Mouse (Mus musculus): ENCODE measurements around the gene Blmh. TPM values are rescaled to one million over a fixed set of nuclear protein-coding genes. Genes with fewer than 3 reads are reported as not detected.

Blmh gene
- polyA plus RNA-seq, 1 experiment from 2014 or later = 88.3 TPM

DNA sequence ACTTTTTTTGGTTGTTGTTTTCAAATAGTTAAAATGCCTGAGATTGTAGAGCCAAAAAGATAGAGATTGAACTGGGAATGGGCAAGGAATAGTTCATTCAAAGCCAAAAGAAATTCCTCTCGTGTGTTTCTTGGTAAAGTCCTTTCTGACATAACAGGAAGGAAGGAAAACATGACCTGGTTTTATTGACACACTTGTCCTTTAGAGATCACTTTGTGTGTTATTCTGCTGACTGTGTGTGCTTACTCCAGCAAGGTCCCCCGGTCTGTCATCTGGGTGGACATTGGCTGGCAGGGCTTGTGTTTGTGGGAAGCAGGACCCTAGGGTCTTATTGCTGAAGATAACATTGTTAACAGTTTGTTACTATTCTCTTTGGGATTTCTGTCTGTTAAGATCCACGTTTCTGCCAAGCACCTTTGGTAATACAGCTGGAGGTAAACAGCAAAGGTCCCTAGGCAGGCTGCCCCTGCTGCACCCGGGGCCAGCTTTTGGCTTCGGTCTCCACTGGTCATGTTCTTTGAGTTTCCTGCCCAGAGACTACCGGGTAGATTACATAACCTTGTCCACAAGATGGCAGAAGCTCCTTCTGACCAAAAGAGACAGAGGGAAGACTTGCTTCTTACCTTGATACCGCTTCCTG is 50.2 kb downstream of the Blmh start:
- Histone ChIP-seq H3K4me1 (replicated peaks) (peaks cover 4% of the 10 kb centered on the region; the same call in 1 of the 2 replicates), H3K27ac (0 out of 2 replicates have a peak overlapping the region, but pooled peaks have one; percentile 25)

GRCm38 (mm10) chr11:76981570-76982141 is 57.0 kb downstream of the Blmh start:
- H3K9ac ChIP-seq = no peak overlapping the region
- no peaks in the 10 kb centered on the region for H3K9me3 ChIP-seq (replicated peaks)
- H3K27ac ChIP-seq = no peak overlapping the region
- peaks cover 40% of the 10 kb centered on the region for H3K36me3 ChIP-seq
- 83% methylated on average over 5 of the region's 5 CpGs for WGBS
- H3K4me2 ChIP-seq = no peak overlapping the region
- no peak for ATAC-seq (replicated peaks; ENCODE audit: insufficient number of reproducible peaks, insufficient read depth, low FRiP score, low read depth)
- no peak overlapping the region for H3K4me3 ChIP-seq
- no peaks in the 10 kb centered on the region for H3K27me3 ChIP-seq
- peaks cover 7% of the 10 kb centered on the region; the same call in 1 of the 2 replicates for H3K4me1 ChIP-seq (replicated peaks)

More for the DNA sequence above, 50.2 kb downstream of the Blmh start:
- Histone ChIP-seq H3K4me3 (no peak overlapping the region), H3K4me2 (no peak overlapping the region), H3K9ac (no peak overlapping the region), H3K36me3 (peaks cover 53% of the 10 kb centered on the region), H3K9me3 (replicated peaks) (no peaks in the 10 kb centered on the region), H3K27me3 (no peaks in the 10 kb centered on the region)
- 80% methylated on average over 7 of the region's 7 CpGs for WGBS
- no peak for ATAC-seq (replicated peaks; ENCODE audit: insufficient number of reproducible peaks, insufficient read depth, low FRiP score, low read depth)

DNA sequence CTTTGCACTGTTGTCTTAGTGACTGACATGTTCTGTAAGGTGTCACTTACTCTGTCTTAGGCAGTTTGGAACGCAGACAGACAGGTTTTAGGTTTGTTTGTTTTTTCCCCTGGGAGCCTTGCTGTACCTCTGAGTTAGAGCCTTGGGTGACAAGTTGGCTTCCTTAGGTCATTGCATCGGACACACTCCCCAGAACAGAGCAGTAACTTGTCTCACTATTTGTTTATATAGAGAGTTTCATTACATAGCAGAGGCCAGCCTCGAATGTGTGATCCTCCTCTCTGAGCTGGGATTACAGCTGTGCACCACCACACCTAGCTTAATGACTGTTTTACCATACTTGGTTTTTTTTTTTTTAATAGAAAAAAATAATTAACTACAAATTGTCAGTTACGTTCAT is 57.8 kb downstream of the Blmh start:
- WGBS = 76% methylated on average over 4 of the region's 4 CpGs
- H3K27ac ChIP-seq = no peak overlapping the region
- H3K4me1 ChIP-seq (replicated peaks) = peaks cover 7% of the 10 kb centered on the region; the same call in 1 of the 2 replicates
- H3K9me3 ChIP-seq (replicated peaks) = no peaks in the 10 kb centered on the region
- no peak overlapping the region for H3K4me3 ChIP-seq
- peaks cover 46% of the 10 kb centered on the region for H3K36me3 ChIP-seq
- no peak overlapping the region for H3K4me2 ChIP-seq
- no peak overlapping the region for H3K9ac ChIP-seq
- no peaks in the 10 kb centered on the region for H3K27me3 ChIP-seq
- no peak for ATAC-seq (replicated peaks; ENCODE audit: insufficient number of reproducible peaks, insufficient read depth, low FRiP score, low read depth)

- H3K27me3 ChIP-seq = no peaks in the 10 kb centered on the region
- H3K27ac ChIP-seq = no peak overlapping the region
- ATAC-seq (replicated peaks; ENCODE audit: insufficient number of reproducible peaks, insufficient read depth, low FRiP score, low read depth) = no peak
- no peak overlapping the region for H3K9ac ChIP-seq
- no peaks in the 10 kb centered on the region for H3K9me3 ChIP-seq (replicated peaks)
- no peak overlapping the region for H3K4me3 ChIP-seq
- peaks cover 43% of the 10 kb centered on the region for H3K36me3 ChIP-seq
- no peak overlapping the region for H3K4me2 ChIP-seq
- peaks cover 7% of the 10 kb centered on the region; the same call in 1 of the 2 replicates for H3K4me1 ChIP-seq (replicated peaks)
- 39% methylated on average over 5 of the region's 5 CpGs for WGBS
Measured at GRCm38 (mm10) chr11:76983641-76984040, 59.0 kb downstream of the Blmh start.

- Histone ChIP-seq H3K4me2 (no peak overlapping the region), H3K4me3 (no peak overlapping the region), H3K4me1 (replicated peaks) (peaks cover 7% of the 10 kb centered on the region; the same call in 1 of the 2 replicates), H3K27ac (no peak overlapping the region), H3K9me3 (replicated peaks) (no peaks in the 10 kb centered on the region), H3K36me3 (peaks cover 40% of the 10 kb centered on the region; the same call in 1 of the 2 replicates), H3K9ac (no peak overlapping the region), H3K27me3 (no peaks in the 10 kb centered on the region)
- ATAC-seq (replicated peaks; ENCODE audit: insufficient number of reproducible peaks, insufficient read depth, low FRiP score, low read depth) = no peak
Measured at GRCm38 (mm10) chr11:76984173-76984572, 59.6 kb downstream of the Blmh start.

DNA sequence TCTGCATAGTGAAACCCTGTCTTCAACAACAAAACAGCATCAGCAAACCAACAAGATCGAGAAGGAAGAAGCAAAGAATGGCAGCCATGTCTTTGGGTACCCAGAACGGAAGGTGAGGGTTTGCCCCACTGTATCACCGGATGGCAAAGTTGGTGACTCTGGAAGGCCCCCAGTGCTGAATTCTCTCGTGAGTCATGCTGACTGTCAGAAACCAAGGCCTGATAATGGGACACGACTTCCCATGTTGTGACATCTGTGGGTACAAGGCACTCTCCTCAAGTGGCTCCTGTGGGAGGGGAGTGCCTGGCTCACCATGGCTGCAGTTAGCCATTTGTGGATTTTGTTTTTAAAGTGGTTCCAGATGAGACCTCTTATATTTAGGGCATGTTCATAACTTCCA is 66.2 kb downstream of the Blmh start:
- Histone ChIP-seq H3K9ac (no peak overlapping the region), H3K4me1 (replicated peaks) (no peaks in the 10 kb centered on the region), H3K9me3 (replicated peaks) (no peaks in the 10 kb centered on the region), H3K4me2 (no peak overlapping the region), H3K4me3 (no peak overlapping the region), H3K27me3 (peaks cover 11% of the 10 kb centered on the region), H3K27ac (no peak overlapping the region), H3K36me3 (peaks cover 20% of the 10 kb centered on the region; the same call in 1 of the 2 replicates)
- ATAC-seq (replicated peaks; ENCODE audit: insufficient number of reproducible peaks, insufficient read depth, low FRiP score, low read depth) = no peak
- WGBS = 60% methylated on average over 5 of the region's 5 CpGs

DNA sequence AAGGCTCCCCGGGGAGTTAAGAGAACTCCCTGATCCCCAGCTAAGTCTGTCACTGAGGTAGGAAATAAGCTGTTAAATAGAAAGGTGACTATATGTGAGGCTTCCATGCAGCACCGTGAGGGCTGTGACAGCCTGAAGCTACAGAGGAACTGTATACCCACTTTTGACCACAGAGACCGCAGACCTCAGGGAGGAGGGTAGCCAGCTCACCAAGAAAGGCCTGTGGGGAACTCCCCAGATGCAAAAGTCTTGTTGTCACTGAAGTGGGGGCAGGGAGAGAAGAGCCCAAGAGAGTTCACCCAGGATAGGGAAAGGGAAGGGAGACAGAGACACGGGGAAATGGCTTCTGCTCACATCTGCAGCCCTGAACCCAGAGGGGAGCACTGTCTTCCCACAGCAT is 68.3 kb downstream of the Blmh start:
- Histone ChIP-seq H3K4me2 (no peak overlapping the region), H3K27ac (no peak overlapping the region), H3K9me3 (replicated peaks) (no peaks in the 10 kb centered on the region), H3K36me3 (peaks cover 6% of the 10 kb centered on the region; the same call in 1 of the 2 replicates), H3K27me3 (peaks cover 26% of the 10 kb centered on the region), H3K4me3 (no peak overlapping the region), H3K9ac (no peak overlapping the region), H3K4me1 (replicated peaks) (peaks cover 6% of the 10 kb centered on the region)
- ATAC-seq (replicated peaks; ENCODE audit: insufficient number of reproducible peaks, insufficient read depth, low FRiP score, low read depth) = no peak
- 31% methylated on average over 4 of the region's 4 CpGs for WGBS

DNA sequence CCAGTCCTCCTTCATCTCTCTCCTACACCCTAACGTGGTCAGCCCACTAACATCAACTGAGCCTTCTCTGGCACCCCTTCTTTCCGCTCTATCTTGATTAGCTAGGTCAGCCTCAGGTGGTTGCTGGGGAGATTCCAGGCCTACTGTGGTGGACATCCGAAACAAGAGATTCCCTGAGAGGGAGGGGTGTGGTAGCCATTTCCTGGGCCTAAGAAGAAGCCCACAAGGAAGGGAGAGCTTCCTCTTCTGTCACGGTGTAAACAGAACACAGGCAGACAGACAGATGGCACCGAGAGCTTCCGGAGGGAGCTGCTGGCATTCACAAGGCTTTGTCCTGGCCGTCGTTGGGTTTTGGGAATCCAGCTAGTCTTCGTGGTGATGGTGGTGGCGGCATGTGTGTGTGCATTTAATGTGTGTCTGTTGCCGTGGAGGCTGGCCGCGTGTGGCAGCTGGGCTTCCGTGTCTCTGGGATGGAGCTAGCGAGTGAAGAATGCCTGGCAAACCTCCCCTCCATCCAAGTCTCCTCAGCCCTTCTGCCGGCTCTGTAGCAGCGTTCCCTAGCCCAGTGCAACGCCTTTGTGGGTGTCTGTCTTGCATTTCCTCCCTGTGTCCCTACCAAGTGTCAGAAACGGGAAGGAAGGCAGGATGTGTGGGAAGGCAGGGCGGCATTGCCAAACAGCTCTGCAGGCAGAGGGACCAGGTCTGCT is 71.5 kb downstream of the Blmh start:
- H3K27me3 ChIP-seq = peaks cover 57% of the 10 kb centered on the region
- ATAC-seq (replicated peaks; ENCODE audit: insufficient number of reproducible peaks, insufficient read depth, low FRiP score, low read depth) = no peak
- H3K4me1 ChIP-seq (replicated peaks) = peaks cover 17% of the 10 kb centered on the region
- 49% methylated on average over 20 of the region's 20 CpGs for WGBS
- no peak overlapping the region for H3K9ac ChIP-seq
- no peaks in the 10 kb centered on the region for H3K36me3 ChIP-seq
- H3K4me2 ChIP-seq = no peak overlapping the region; the same call in 1 of the 2 replicates
- no peaks in the 10 kb centered on the region for H3K9me3 ChIP-seq (replicated peaks)
- no peak overlapping the region for H3K4me3 ChIP-seq
- H3K27ac ChIP-seq = no peak overlapping the region

DNA sequence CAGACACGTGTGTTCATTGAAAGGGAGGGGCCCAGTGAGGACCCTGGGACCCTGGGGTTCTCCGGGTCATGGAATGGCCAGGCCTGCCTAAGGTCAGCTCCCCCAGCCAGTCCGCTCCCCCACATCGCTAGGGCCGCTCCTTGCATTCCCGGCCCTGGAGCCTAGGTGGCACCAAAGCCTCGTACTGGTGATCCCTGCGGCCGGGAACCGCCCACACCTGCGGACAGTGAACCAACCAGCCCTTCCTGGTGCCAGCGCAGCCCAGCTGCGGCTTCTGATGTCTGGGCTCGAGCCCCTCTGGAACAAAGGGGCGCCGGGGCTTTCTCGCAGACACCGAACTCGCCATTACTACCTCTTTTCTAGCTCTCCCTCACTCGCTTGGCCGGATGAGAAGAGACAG is 72.7 kb downstream of the Blmh start:
- Histone ChIP-seq H3K4me1 (replicated peaks) (peaks cover 17% of the 10 kb centered on the region), H3K27ac (no peak overlapping the region), H3K36me3 (no peaks in the 10 kb centered on the region), H3K4me3 (peak overlapping the region; percentile 57), H3K9ac (no peak overlapping the region), H3K9me3 (replicated peaks) (no peaks in the 10 kb centered on the region), H3K27me3 (peaks cover 66% of the 10 kb centered on the region), H3K4me2 (peak overlapping the region; percentile 91)
- ATAC-seq (replicated peaks; ENCODE audit: insufficient number of reproducible peaks, insufficient read depth, low FRiP score, low read depth) = peak; percentile 69; the same call in 1 of the 2 replicates
- under 1% methylated on average over 21 of the region's 21 CpGs for WGBS

DNA sequence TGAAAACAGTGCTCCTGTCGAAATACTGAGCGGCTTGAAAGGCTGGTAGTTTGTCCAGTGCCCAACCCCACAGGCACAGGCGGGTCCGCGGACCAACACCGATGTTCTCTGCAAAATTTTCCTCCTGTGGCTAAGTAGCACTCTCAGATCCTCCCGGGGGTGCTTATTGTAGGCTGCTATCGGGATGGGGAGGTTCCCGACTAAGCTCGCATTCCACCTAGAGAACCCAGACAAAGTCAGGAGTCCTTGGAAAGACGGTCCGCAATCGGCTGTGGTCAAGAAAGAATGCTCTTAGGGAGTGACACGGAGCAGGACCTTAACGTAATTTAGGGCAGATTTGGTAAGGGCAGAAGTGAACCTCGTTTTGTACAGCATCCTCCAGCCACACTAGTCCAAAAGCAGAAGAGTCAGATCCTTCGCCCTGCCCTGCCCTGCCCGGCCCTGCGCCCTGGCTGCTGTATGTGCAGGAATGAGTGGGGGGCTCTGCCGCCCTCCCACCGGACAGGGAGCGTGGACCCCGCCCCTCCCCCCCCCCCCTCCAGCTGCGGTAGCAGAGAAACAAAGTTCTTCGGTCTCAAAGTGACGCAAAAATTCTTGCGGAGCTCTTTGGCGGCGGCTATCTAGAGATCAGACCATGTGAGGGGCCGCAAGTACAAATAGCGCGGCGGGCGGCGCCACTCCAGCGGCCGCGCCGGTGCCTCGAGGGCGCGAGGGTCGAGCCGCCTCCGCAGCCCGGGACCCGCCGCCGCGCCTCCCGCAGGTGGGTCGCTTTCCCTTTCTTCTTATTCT is 73.5 kb downstream of the Blmh start, which contains the start of gene Slc6a4:
Gene Slc6a4 (plus strand): TSS at position 688 of the 789 bp plus-strand sequence.
- H3K27ac ChIP-seq = no peak within 1 kb of the TSS
- no peak for ATAC-seq (replicated peaks; ENCODE audit: insufficient number of reproducible peaks, insufficient read depth, low FRiP score, low read depth)
- H3K9ac ChIP-seq = peak within 1 kb of the TSS; percentile 34
- H3K4me3 ChIP-seq = peak within 1 kb of the TSS; percentile 57
- H3K9me3 ChIP-seq (replicated peaks) = no peaks in the 10 kb centered on the region
- H3K4me1 ChIP-seq (replicated peaks) = peaks cover 17% of the 10 kb centered on the region
- peaks cover 70% of the 10 kb centered on the region for H3K27me3 ChIP-seq
- no peaks in the 10 kb centered on the region for H3K36me3 ChIP-seq
- WGBS = under 1% methylated on average over 49 of the region's 52 CpGs
- peak within 1 kb of the TSS; percentile 91 for H3K4me2 ChIP-seq
